Mouse (Mus musculus) G1E (cell line): Measurements from ENCODE around the gene Mras. TPM values are rescaled to one million over a fixed set of nuclear protein-coding genes. Genes with fewer than 3 reads are reported as not detected.

ENCODE experiments used
- ATAC-seq: 2 replicates; pipeline ENCODE4 v1.8.0; 2016; ENCODE audit warnings: mild to moderate bottlenecking; ENCODE audit not compliant: insufficient number of reproducible peaks, poor library complexity, low FRiP score, severe bottlenecking; ENCODE audit errors: extremely low read depth
- DNase-seq: peaks from one replicate; pipeline ENCODE4 v3.0.0; 2012; ENCODE audit warnings: low spot score
- H3K27me3 ChIP-seq: 2 replicates; pipeline ENCODE4 v1.6.1; 2012; ENCODE audit warnings: mild to moderate bottlenecking, low read length, inconsistent platforms; ENCODE audit not compliant: insufficient read depth
- H3K36me3 ChIP-seq: replicated peaks from 2 replicates; pipeline ENCODE3; 2012; ENCODE audit warnings: mild to moderate bottlenecking, inconsistent platforms
- H3K4me1 ChIP-seq: 2 replicates; pipeline ENCODE4 v1.6.1; 2012; ENCODE audit warnings: low read depth, low read length, inconsistent platforms, mixed read lengths; ENCODE audit not compliant: insufficient read depth
- H3K4me3 ChIP-seq: 2 replicates; pipeline ENCODE4 v1.5.1; 2012; ENCODE audit warnings: low read depth, mild to moderate bottlenecking, inconsistent platforms, low read length, moderate library complexity, mixed read lengths
- H3K9me3 ChIP-seq: replicated peaks from 2 replicates; pipeline ENCODE4 v1.6.1; 2012; ENCODE audit warnings: inconsistent platforms
- CTCF ChIP-seq: IDR thresholded peaks from 2 replicates; pipeline ENCODE4 v1.5.1; 2012; ENCODE audit warnings: low read depth, low read length, inconsistent platforms, mixed read lengths
- GATA1 ChIP-seq: IDR thresholded peaks from 2 replicates; pipeline ENCODE4 v1.6.1; 2012; ENCODE audit warnings: borderline replicate concordance, low read length, inconsistent platforms, mixed read lengths
- GATA2 ChIP-seq: IDR thresholded peaks from 2 replicates; pipeline ENCODE4 v1.6.1; 2012; ENCODE audit warnings: low read depth, low read length, inconsistent platforms, borderline replicate concordance
- POLR2AphosphoS5 ChIP-seq: IDR thresholded peaks from 2 replicates; pipeline ENCODE4 v1.6.1; 2012; ENCODE audit warnings: low read depth, low read length, inconsistent platforms; ENCODE audit not compliant: insufficient replicate concordance
- TAL1 ChIP-seq: conservative IDR thresholded peaks from 2 replicates; pipeline ENCODE4 v1.6.1; 2012; ENCODE audit warnings: low read depth, low read length, inconsistent platforms, mixed read lengths
- polyA plus RNA-seq: library from polyadenylated mRNA; stranded (reverse); fragments of >175 nt; gene quantifications from 2 replicates; pipeline ENCODE4 v1.2.3, GENCODE M21; 2012
- total RNA-seq, 2 experiments: library from RNA; stranded (forward) in 1 of 2; stranded (reverse) in 1 of 2; fragments of 200-1000 nt in 1 of 2; fragments of >200 nt in 1 of 2; fragmentation: Nextera tagmentation in 1 of 2; gene quantifications; 2 replicates each; pipeline ENCODE4 v1.2.3; 2014 to 2017

Gene Mras
- total and polyA plus RNA-seq, 3 experiments: 0.12 to 2.1 TPM; not detected in 1

DNA sequence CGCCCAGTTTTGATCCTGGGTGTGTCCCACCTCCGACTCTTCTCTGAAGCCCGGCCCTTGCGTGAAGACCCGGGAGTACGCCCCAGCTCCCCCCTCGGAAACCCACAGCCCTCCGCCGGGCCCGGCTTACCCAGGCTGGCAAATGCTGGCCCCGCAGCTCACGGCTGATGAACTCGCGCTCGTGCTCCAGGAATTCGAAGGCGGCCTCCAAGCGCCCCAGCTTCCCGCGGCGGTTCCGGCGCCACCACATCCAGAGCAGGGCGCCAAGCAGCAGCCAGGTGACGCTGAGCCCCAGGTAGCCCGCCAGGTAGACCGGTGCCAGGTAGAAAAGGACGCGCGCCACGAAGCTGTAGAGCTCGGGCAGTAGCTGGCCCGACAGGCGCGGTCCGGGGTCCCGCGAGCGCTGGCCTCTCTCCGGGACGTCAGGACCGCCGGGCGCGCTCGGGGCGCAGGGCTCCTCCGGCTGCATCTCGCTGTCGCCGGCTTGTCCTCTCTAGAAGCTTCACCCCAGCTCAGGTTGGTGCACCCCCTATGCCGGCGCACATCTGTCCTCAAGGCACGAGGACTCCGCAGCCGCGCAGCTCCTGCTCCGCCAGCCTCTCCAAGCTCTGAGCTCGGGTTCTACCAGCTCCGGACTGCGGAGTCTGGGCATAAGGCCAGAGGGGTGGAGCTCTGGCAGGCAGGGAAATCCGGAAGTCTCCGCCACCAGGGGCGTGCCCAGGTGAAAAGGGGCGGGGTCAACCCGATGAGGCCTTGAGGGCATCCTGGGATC, 79.1 kb downstream of the Mras start, which contains the start of gene Esyt3:
TSS of gene Esyt3 (minus strand) at position 637 of the 772 bp plus-strand sequence.
- no peak for ATAC-seq
- H3K4me3 ChIP-seq: no peak within 1 kb of the TSS
- no peaks in the 10 kb centered on the region for H3K4me1 ChIP-seq
- H3K36me3 ChIP-seq: no peaks in the 10 kb centered on the region
- no peak for DNase-seq
- peaks cover 51% of the 10 kb centered on the region for H3K27me3 ChIP-seq
- no peaks in the 10 kb centered on the region for H3K9me3 ChIP-seq
- TF ChIP-seq TAL1 (no peak), GATA1 (no peak), GATA2 (no peak), CTCF (no peak), POLR2AphosphoS5 (no peak)

DNA sequence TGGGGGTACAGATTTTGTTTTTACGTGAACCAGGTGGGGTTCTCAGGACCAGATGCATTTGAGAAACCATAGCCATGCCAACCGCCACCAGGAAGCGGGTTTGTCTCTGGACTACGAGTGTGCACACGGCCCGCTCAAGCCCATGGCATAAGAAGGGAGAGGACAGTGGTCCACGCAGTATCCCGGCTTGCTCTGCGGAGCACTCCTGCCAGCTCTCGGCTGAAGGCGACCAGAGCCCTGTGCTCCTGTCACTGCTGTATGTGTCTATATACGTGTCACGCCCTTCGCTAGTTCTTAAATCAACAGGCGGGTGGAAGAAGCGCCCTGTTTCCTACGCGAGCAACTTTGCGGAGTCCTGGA, 79.6 kb downstream of the Mras start:
- no peak overlapping the region for H3K4me3 ChIP-seq
- no peaks in the 10 kb centered on the region for H3K36me3 ChIP-seq
- DNase-seq (no peak), ATAC-seq (no peak)
- no peaks in the 10 kb centered on the region for H3K4me1 ChIP-seq
- no peaks in the 10 kb centered on the region for H3K9me3 ChIP-seq
- H3K27me3 ChIP-seq: peaks cover 54% of the 10 kb centered on the region
- TF ChIP-seq TAL1: no peak
- TF ChIP-seq GATA1: no peak
- no peak for TF ChIP-seq CTCF
- TF ChIP-seq POLR2AphosphoS5: no peak
- TF ChIP-seq GATA2: no peak

DNA sequence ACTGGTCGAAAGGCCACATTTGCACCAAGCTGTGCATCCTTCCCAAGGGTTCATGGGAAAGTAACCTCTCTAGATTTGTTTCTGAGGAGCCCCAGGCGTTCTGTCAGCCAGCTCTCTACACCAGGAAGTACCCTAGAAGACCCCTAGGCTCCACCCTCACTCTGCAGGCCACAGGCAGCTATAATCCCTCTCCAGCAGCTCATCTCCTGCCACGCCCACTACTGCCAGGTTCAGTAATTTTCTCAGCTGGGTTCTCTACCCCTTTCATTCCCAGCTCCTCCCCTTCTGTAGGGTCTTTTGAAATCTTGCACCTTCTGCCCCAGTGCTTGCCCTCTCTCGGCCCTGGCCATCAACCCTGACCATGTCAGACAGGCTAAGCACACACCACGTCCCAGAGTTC, 81.2 kb downstream of the Mras start:
- H3K36me3 ChIP-seq: no peaks in the 10 kb centered on the region
- TF ChIP-seq POLR2AphosphoS5 (no peak), GATA2 (no peak), TAL1 (no peak), CTCF (no peak), GATA1 (no peak)
- no peaks in the 10 kb centered on the region for H3K4me1 ChIP-seq
- no peaks in the 10 kb centered on the region for H3K9me3 ChIP-seq
- H3K27me3 ChIP-seq: peaks cover 47% of the 10 kb centered on the region
- ATAC-seq (no peak), DNase-seq (no peak)
- no peak overlapping the region for H3K4me3 ChIP-seq

DNA sequence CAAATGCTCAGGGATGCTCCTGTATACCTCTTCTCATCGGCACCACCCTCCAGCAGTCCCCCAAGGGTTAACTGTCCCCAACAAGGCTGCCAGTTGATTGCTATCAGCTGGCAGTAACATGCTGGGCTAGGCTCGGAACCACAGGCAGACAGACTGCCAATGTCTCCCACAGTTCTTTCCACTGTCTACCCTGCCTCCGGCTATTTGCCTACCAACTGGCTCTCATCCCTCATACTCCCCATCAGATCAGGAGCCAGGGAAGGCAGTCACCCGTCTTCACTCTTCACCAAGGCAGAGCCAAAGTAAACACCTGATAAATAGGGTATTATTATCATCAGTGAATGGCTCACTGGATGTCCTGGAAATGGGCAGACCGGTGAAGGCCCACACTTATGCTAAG, 82.4 kb downstream of the Mras start:
- ATAC-seq: no peak
- Histone ChIP-seq H3K9me3 (no peaks in the 10 kb centered on the region), H3K36me3 (no peaks in the 10 kb centered on the region), H3K27me3 (peaks cover 47% of the 10 kb centered on the region), H3K4me1 (no peaks in the 10 kb centered on the region), H3K4me3 (no peak overlapping the region)
- TF ChIP-seq TAL1 (no peak), GATA1 (no peak), CTCF (no peak), GATA2 (no peak), POLR2AphosphoS5 (no peak)
- no peak for DNase-seq

DNA sequence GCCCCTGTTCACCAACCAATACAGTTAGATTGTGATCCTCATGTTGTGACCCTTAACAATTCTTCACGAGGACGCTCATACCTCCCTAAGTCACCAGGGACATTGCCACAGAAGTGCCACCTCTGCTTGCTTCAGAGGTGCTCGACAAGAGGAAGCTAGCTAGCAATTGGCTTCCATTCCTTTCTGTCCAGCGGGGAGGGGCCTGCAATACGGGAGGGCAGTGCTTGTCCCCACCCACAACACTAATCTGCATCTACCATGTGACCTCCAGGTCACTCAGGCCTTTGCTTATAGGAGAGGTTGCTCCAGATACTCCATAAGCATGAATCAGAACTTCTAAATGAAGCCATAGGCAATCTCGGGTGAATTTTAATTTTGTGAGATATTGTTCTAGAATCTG, 83.8 kb downstream of the Mras start:
- Histone ChIP-seq H3K4me1 (no peaks in the 10 kb centered on the region), H3K36me3 (no peaks in the 10 kb centered on the region), H3K9me3 (no peaks in the 10 kb centered on the region), H3K27me3 (peaks cover 54% of the 10 kb centered on the region), H3K4me3 (no peak overlapping the region)
- DNase-seq (no peak), ATAC-seq (no peak)
- TF ChIP-seq TAL1 (no peak), POLR2AphosphoS5 (no peak), GATA1 (no peak), GATA2 (no peak), CTCF (no peak)

DNA sequence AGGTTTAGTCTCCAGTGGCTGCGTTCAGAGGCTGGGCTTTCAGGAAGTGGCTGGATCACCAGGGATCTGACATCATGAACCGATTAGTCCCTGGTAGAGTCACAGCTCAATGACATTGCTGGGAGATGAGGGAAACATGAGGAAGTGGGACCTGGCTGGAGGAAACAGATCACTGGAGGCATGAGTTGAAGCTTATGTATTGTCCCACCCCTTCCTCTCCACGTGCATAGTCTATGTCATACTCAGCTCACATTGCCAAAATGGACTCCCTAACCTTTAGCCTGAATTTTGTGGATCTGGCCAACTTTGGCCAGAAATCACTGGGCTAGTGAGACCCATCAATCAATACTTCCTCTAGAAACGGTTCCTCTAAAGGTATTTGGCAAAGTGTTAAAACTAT, 84.2 kb downstream of the Mras start:
- Histone ChIP-seq H3K4me1 (no peaks in the 10 kb centered on the region), H3K36me3 (no peaks in the 10 kb centered on the region), H3K4me3 (no peak overlapping the region), H3K9me3 (no peaks in the 10 kb centered on the region), H3K27me3 (peaks cover 50% of the 10 kb centered on the region)
- ATAC-seq (no peak), DNase-seq (no peak)
- no peak for TF ChIP-seq CTCF
- no peak for TF ChIP-seq GATA2
- no peak for TF ChIP-seq TAL1
- no peak for TF ChIP-seq GATA1
- TF ChIP-seq POLR2AphosphoS5: no peak
